Mouse (Mus musculus): Measurements from ENCODE around the gene Ttc39d.
"Not testable (repeated sequence)": the region's sequence is repeated elsewhere in the genome, so short reads cannot be mapped to it uniquely, and the experiment has no call there.

Ttc39d gene

DNA sequence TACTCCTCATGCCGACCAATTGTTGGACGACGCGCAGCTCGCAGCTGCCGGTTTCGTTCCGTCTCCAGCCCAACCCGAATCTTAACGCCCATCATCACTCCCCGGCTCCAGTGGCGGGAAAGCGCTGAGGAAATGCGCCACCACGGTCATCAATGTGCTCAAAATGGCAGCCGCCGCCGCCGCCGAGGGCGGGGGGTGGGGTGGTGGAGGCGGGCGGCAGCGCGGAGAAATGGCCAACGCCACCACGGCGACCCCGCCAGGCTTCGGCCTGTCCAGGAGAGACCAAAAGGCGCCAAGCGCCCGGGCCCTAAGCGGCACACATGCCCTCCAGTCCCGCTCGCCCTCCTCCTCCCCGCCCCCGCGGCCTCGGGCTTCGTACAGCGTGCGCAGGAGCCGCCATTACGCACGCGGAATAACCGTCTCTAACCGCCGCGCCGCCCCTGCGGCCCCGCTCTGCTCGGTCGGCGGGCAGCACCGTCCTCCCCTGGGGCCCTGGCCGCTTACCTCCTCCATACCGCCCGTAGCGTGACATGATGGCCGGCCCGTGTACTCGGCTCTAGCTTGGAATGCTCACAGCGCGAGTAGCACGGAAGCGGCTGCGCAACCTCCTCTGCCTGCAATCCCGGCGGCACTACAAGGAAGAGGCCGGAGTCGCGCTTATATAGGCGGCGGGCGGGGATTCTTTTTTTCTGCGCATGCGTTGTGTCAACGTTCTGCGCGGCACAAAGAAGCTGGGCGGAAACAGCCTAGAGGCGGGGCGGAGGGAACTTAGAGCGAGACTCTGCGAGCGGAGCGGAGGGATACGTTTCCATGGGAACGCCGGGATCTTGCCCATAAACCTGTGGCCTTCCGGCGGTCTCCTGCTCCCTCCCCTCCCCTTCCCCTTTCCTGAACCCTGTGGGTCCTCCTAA, at the start of gene Ttc39d, which contains the start of gene Srsf7:
Gene Ttc39d (plus strand): TSS at position 790 of the 911 bp plus-strand sequence.
Gene Srsf7 (minus strand): TSS at position 637 of the 911 bp plus-strand sequence.
- peak; percentile 96 to 97 for DNase-seq (ENCODE audit: low spot score in 2 of 2)

GRCm38 (mm10) chr17:80157489-80157888, 49.8 kb upstream of the Ttc39d start:
- no peak for DNase-seq (ENCODE audit: low spot score in 2 of 2)

DNA sequence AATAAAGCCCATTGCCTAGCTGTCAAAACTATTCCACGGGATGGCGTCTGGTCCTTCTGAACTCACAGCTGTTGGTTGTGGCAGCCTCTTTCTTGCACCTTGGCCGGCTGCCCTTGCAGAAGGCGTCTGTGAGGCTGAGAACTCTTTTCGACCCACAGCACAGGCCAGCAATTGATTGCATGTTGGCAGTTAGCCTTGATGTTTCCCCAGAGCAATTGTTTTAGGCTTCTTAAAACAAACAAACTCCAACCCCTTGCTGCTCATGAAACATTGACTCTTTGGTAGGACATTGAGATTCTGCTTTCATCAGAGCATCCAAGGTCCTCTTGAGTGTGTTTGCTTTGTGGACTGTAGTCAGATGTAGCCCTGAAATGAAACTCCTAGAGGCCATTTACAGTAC, 46.8 kb upstream of the Ttc39d start:
- DNase-seq (ENCODE audit: low spot score in 2 of 2): no peak

DNA sequence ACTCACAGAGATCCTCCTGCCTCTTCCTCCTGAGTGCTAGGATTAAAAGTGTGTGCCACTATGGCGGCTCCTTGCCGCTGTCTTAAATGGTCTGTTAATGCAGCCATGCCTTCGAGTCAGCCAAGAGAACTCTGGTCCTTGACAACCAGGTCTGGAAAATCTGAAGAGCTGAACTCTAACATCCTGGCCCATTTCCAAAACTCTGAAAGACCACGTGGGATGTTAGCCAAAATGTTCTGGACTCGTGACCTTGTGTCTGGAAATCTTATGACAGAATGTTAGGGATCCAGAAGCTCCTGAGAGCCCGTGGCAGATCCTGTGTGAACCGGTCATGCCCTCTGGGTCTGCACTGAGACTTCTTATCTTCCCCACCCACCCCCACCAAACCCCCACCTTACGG, 43.3 kb upstream of the Ttc39d start:
- DNase-seq (ENCODE audit: low spot score in 2 of 2): no peak

DNA sequence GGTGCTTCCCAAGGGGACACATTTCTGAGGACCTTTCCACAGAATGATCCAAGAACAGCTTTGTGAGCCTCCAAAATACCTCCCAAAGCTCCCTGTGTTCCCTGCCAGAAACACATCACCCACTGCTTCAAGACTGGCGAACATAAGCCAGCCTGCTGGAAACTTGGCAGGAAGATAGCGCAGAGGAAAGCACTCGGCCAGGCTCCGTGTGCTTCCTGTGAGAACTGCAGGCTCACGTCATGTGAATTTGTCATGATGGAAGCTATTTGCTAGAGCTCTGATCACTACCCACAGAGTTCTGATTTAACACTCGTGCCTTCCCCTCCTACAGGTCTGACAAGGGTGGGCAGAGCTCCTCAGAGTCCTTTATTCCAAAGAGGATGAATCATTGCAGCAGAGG, 41.5 kb upstream of the Ttc39d start:
- DNase-seq (ENCODE audit: low spot score in 2 of 2): no peak

DNA sequence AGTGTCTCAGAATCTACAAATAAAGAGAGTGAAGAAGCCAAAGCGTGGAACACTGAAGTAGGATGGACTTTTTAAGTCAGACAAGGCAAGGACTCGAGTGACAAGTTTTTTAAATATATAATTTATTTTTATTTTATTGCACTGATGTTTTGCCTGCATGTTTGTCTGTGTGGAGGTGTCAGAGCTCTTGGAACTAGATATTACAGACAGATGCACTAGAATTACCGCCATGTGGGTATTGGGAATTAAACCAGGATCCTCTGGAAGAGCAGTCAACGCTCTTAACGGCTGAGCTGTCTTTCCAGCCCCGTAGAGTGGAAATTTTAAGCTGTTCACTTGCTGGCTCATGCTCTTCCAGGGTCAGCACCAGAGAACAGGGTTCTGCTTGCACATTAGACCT, 40.9 kb upstream of the Ttc39d start:
- DNase-seq (ENCODE audit: low spot score in 2 of 2): no peak

GRCm38 (mm10) chr17:80167436-80167835, 39.8 kb upstream of the Ttc39d start:
- DNase-seq (ENCODE audit: low spot score in 2 of 2): no peak

- DNase-seq (ENCODE audit: low spot score in 2 of 2): no peak
Measured at GRCm38 (mm10) chr17:80167851-80168251, 39.4 kb upstream of the Ttc39d start.

- no peak for DNase-seq (ENCODE audit: low spot score in 2 of 2)
Measured at GRCm38 (mm10) chr17:80168425-80169182, 38.7 kb upstream of the Ttc39d start.

- no peak for DNase-seq (ENCODE audit: low spot score in 2 of 2)
Measured at GRCm38 (mm10) chr17:80169792-80170191, 37.5 kb upstream of the Ttc39d start.

- no peak for DNase-seq (ENCODE audit: low spot score in 2 of 2)
Measured at GRCm38 (mm10) chr17:80170951-80171350, 36.3 kb upstream of the Ttc39d start.

DNA sequence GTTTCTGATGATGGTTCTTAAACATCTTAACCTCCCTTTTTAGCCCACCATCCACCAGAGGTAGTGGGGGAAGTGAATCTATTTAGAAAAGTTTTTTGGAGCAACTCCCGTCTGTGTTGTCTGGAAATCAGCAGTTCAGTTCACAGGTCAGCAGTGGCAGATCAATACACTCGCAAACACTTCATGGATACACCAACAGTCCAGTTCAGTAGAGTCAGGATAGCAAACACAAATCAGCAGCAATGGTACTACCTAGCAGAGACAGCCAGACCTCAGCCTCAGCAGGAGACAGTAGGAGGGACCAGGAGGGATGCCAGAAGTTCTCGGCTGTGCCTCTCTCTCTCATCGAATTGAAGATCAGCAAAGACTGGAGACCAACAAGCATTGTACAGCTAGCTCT, 35.3 kb upstream of the Ttc39d start:
- DNase-seq (ENCODE audit: low spot score in 2 of 2): no peak

GRCm38 (mm10) chr17:80172761-80173160, 34.5 kb upstream of the Ttc39d start:
- DNase-seq (ENCODE audit: low spot score in 2 of 2): no peak

DNA sequence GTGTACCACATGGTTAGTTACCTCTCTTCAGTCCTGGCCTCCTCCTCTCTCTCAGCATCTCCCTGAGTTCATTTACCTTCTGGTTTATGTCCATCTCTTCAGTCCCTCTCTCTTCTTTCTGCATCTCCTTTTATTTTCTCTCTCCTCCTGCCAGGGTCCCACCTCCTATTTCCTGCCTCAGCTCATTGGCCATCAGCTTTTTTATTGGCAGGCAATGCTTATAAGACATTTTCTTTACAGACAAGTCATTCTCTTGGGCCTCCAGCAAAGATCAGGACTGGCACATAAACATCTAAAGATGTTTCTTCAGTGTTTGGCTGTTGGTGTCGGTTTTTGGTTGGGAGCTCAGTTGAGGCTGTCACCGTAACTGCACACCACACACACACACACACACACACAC, 33.6 kb upstream of the Ttc39d start:
- DNase-seq (ENCODE audit: low spot score in 2 of 2): no peak

- DNase-seq (ENCODE audit: low spot score in 2 of 2): peak; percentile 43 to 48
Measured at GRCm38 (mm10) chr17:80174146-80174545, 33.1 kb upstream of the Ttc39d start.

DNA sequence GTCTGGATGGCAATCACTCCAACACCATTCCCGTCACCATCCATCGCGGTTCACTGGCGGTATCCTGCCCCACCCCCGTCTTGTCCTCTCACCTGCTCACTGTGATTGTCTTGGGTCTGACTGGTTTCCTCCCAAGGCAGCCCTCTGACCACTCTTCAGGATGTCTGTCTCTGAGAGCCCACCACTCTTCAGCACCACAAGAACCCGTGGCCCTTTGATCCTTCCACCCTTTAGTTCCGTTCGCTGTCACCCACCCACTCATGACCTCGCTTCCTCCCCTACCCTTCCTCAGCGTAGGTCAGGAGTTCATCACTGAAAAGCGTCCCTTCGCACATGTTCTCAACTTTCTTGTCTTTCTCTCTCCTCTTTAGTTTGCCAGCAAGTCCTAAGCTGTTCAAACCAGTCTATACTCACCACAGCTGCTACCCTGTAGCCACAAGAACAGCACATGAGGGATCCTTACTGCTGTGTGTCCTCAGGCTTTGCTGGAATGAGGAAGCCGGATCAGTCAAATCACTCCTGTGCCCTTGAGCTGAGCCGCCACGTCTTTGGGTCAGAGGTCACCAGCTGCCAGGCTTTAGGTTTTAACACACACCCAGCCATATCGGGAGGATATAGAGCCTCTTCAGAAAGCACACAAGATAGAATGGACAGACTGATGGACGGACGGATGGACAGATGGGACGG, 32.4 kb upstream of the Ttc39d start:
- DNase-seq (ENCODE audit: low spot score in 2 of 2): peak; percentile 20 to 22

- DNase-seq (ENCODE audit: low spot score in 2 of 2): peak; percentile 13 to 25
Measured at GRCm38 (mm10) chr17:80175386-80175739, 31.9 kb upstream of the Ttc39d start.

- DNase-seq (ENCODE audit: low spot score in 2 of 2): no peak
Measured at GRCm38 (mm10) chr17:80175966-80176365, 31.3 kb upstream of the Ttc39d start.

GRCm38 (mm10) chr17:80178846-80179245, 28.4 kb upstream of the Ttc39d start:
- not testable (repeated sequence) for DNase-seq (ENCODE audit: low spot score in 2 of 2)

DNA sequence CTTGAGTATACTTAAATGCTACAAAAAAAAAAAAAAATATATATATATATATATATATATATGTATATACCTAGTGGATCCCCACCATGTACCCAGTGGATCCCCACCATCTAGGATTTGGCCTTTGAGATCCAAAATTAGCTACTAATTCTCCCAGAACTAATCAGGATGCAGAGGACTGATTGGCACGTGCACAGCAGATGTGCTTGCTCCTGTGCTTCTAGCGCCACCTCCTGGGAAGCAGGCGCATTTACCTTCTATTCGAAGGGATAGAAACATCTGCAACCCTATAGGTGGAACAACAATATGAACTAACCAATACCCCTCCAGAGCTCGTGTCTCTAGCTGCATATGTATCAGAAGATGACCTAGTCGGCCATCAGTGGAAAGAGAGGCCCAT, 27.3 kb upstream of the Ttc39d start:
- DNase-seq (ENCODE audit: low spot score in 2 of 2): peak; percentile 66 to 68

- no peak for DNase-seq (ENCODE audit: low spot score in 2 of 2)
Measured at GRCm38 (mm10) chr17:80180468-80180867, 26.8 kb upstream of the Ttc39d start.

GRCm38 (mm10) chr17:80183615-80184014, 23.6 kb upstream of the Ttc39d start:
- no peak for DNase-seq (ENCODE audit: low spot score in 2 of 2)

Measured in spleen, postnatal 36 days (tissue).